Mouse (Mus musculus) kidney, adult 2 months (tissue): Measurements from ENCODE around the gene Hspa1a. TPM values are rescaled to one million over a fixed set of nuclear protein-coding genes. Genes with fewer than 3 reads are reported as not detected.
"Not testable (repeated sequence)": the region's sequence is repeated elsewhere in the genome, so short reads cannot be mapped to it uniquely, and the experiment has no call there.

Source experiments
- DNase-seq: peaks from one replicate; pipeline ENCODE4 v3.0.0; 2021
- H3K27ac ChIP-seq: fragments of 200-500 bp; 2 replicates; pipeline ENCODE4 v1.5.1; 2012; ENCODE audit warnings: low read depth, low read length, control low read depth, inconsistent platforms; ENCODE audit not compliant: insufficient read depth
- H3K27me3 ChIP-seq: fragments of 200-500 bp; replicated peaks from 2 replicates; pipeline ENCODE4 v1.6.1; 2012; ENCODE audit warnings: mild to moderate bottlenecking, moderate library complexity, low read length, inconsistent platforms; ENCODE audit not compliant: control insufficient read depth, insufficient read depth
- H3K36me3 ChIP-seq: fragments of 200-500 bp; 2 replicates; pipeline ENCODE4 v1.6.1; 2012; ENCODE audit warnings: mild to moderate bottlenecking, moderate library complexity, low read length, inconsistent platforms; ENCODE audit not compliant: control insufficient read depth, insufficient read depth
- H3K4me1 ChIP-seq: fragments of 200-500 bp; 2 replicates; pipeline ENCODE4 v1.6.1; 2011; ENCODE audit warnings: low read length; ENCODE audit not compliant: control insufficient read depth, insufficient read depth
- H3K4me3 ChIP-seq: fragments of 200-500 bp; 2 replicates; pipeline ENCODE4 v1.5.1; 2011; ENCODE audit warnings: mild to moderate bottlenecking, low read depth, low read length, control low read depth; ENCODE audit not compliant: insufficient read depth
- CTCF ChIP-seq: fragments of 200-500 bp; conservative IDR thresholded peaks from 2 replicates; pipeline ENCODE4 v1.5.1; 2011; ENCODE audit warnings: low read depth, mild to moderate bottlenecking, control low read depth, low read length, moderate library complexity, mixed read lengths; ENCODE audit not compliant: insufficient read depth, insufficient read length
- POLR2A ChIP-seq: fragments of 200-500 bp; IDR thresholded peaks from one replicate; pipeline ENCODE4 v1.6.1; 2011; ENCODE audit warnings: low read depth, low read length, control low read depth
- WGBS: fragments of 180-500 bp; shearing (Covaris S2); methylation state at CpG from one replicate; pipeline ENCODE4 v1.1.7; 2018; 5-methylcytosine and 5-hydroxymethylcytosine counted together
- polyA plus RNA-seq: library from polyadenylated mRNA; depleted of rRNA; stranded (reverse); fragments of >200 nt; gene quantifications from 2 replicates; pipeline ENCODE4 v1.2.3, GENCODE M21; 2012; rRNA removed

Hspa1a gene
- polyA plus RNA-seq, result 23.4 and 31.5 TPM in 2 replicates

DNA sequence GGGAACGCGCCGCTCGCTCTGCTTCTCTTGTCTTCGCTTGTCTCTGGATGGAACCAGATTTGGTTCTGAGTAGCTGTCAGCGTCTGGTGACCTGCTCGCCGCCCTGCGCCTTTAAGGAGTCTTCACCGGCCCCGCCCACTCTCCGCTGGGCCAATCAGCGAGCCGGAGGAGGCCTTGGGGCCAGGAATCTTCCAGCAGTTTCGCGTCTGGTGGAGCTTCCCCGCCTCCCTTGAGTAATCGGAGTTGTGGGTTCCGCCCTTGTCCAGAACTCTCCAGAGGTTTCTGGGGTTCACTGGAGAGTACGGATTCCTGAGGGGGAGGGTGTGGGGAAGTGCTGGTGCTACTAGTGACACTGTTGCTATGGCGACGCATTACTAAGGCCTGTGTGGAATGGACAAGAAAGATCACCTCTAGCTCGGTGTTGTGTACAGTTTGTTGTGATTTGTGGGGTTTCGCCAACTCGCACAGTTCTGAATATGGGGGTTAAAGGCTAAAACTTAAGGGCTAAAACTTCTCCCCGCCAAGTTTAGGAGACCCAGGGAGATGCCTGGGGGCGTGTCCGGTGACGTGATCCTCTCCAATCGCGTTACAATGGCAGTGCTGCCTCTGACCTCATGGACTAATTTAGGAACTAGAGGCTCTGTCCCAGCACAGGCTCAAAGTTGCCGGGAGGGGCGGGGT lies at the start of gene Hspa1a, which contains the start of gene Hspa1l:
TSS of gene Hspa1a (minus strand) at position 88 of the 681 bp plus-strand sequence.
TSS of gene Hspa1l (plus strand) at position 635 of the 681 bp plus-strand sequence.
- WGBS, result under 1% methylated on average over 33 of the region's 33 CpGs
- H3K27me3 ChIP-seq, H3K4me1 ChIP-seq, H3K36me3 ChIP-seq: not testable (repeated sequence)
- peak within 1 kb of the TSS; percentile 74 for H3K27ac ChIP-seq
- peak within 1 kb of the TSS; percentile 32 for H3K4me3 ChIP-seq
- peak; percentile 82 for TF ChIP-seq POLR2A
- DNase-seq, result peak; percentile 97

DNA sequence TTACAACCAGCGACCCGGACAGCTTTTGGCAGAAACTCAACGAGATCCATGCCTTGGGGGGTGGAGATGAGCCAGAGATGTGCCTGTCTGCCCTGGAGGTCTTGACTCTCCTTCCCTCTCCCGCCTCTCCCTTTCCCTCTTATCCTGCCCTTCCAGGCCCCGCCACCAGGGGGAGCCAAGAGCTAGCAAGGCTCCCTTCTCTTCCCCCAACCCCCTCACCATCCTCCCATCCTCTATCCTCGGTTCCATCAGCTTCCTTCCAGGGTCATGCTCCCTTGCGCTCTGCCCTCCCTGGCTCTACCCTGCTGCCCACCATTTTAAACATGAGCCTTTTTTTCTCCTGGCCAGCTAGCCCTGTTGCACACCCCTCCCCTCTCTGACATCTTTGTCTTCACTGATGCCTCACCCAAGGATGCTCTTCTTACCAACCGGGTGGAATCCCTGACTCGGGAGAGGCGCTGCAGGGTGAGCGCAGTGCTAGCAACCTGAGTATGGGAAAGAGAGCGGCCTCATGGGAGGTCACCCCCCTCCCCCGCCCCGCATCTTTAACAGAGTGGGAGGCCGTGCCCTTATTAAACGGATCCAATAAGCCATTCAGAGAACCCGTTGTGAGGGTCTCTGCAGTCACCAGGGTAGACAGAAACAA lies 49.3 kb upstream of the Hspa1a start:
- Histone ChIP-seq H3K4me1 (no peaks in the 10 kb centered on the region), H3K36me3 (no peaks in the 10 kb centered on the region), H3K27me3 (no peaks in the 10 kb centered on the region), H3K4me3 (no peak overlapping the region), H3K27ac (peak overlapping the region; percentile 86; the same call in 1 of the 2 replicates)
- DNase-seq, result peak; percentile 87
- TF ChIP-seq CTCF (peak; percentile 95), POLR2A (no peak)
- WGBS, result 13% methylated on average over 17 of the region's 17 CpGs

- TF ChIP-seq POLR2A (no peak), CTCF (no peak)
- 91% methylated on average over 8 of the region's 8 CpGs for WGBS
- Histone ChIP-seq H3K27me3 (no peaks in the 10 kb centered on the region), H3K4me3 (no peak overlapping the region), H3K4me1 (no peaks in the 10 kb centered on the region), H3K36me3 (no peaks in the 10 kb centered on the region), H3K27ac (no peak overlapping the region)
- no peak for DNase-seq
These were observed 48.6 kb upstream of the Hspa1a start for GRCm38 (mm10) chr17:35020551-35020950.

- WGBS, result 85% methylated on average over 11 of the region's 11 CpGs
- no peaks in the 10 kb centered on the region for H3K36me3 ChIP-seq
- TF ChIP-seq POLR2A (no peak), CTCF (no peak)
These were observed 47.9 kb upstream of the Hspa1a start for GRCm38 (mm10) chr17:35019894-35020293.

DNA sequence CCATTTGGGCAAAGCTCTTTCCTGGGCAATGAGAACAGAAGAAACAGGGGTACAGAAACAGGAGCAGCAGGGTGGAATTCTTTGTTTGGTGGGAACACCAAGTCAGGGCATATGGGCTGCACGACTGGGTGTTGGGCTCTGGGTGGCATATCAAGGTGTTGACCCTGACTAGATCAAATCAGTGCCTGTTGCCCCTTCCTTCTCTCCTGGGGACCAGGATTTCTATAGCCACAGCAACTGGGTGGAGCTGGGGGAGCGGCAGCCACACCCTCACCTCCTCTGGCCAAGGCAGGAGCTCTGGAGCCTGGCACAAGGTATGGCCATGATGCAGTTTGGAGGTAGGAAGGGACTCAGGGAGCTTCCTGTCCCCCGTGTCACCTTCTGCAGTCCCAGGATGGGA lies 46.2 kb upstream of the Hspa1a start:
- no peaks in the 10 kb centered on the region for H3K4me1 ChIP-seq
- H3K27ac ChIP-seq, result no peak overlapping the region
- TF ChIP-seq POLR2A, result no peak
- TF ChIP-seq CTCF, result no peak
- 92% methylated on average over 3 of the region's 3 CpGs for WGBS
- no peak overlapping the region for H3K4me3 ChIP-seq
- H3K27me3 ChIP-seq, result no peaks in the 10 kb centered on the region
- H3K36me3 ChIP-seq, result no peaks in the 10 kb centered on the region
- no peak for DNase-seq

More at GRCm38 (mm10) chr17:35019894-35020293, 47.9 kb upstream of the Hspa1a start:
- Histone ChIP-seq H3K4me3 (no peak overlapping the region), H3K27ac (no peak overlapping the region), H3K4me1 (no peaks in the 10 kb centered on the region), H3K27me3 (no peaks in the 10 kb centered on the region)
- DNase-seq, result no peak

DNA sequence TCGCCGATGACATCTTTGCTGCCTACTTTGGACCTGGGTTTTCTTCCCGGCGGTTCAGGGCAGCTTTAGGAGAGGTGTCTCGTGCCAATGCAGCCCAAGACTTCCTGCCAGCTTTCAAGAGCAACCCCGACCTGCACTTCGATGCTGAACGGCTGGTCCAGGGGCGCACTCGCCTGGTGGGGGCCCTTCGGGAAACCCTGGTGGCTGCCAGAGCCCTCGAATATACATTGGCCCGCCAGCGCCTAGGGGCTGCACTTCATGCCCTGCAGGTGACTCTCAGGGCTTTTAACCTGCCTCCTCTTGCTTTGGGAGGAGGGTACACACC lies 45.7 kb upstream of the Hspa1a start:
- no peak overlapping the region for H3K27ac ChIP-seq
- 76% methylated on average over 14 of the region's 14 CpGs for WGBS
- no peak overlapping the region for H3K4me3 ChIP-seq
- no peaks in the 10 kb centered on the region for H3K36me3 ChIP-seq
- H3K27me3 ChIP-seq, result no peaks in the 10 kb centered on the region
- DNase-seq, result no peak
- H3K4me1 ChIP-seq, result no peaks in the 10 kb centered on the region
- TF ChIP-seq CTCF, result no peak
- TF ChIP-seq POLR2A, result no peak

DNA sequence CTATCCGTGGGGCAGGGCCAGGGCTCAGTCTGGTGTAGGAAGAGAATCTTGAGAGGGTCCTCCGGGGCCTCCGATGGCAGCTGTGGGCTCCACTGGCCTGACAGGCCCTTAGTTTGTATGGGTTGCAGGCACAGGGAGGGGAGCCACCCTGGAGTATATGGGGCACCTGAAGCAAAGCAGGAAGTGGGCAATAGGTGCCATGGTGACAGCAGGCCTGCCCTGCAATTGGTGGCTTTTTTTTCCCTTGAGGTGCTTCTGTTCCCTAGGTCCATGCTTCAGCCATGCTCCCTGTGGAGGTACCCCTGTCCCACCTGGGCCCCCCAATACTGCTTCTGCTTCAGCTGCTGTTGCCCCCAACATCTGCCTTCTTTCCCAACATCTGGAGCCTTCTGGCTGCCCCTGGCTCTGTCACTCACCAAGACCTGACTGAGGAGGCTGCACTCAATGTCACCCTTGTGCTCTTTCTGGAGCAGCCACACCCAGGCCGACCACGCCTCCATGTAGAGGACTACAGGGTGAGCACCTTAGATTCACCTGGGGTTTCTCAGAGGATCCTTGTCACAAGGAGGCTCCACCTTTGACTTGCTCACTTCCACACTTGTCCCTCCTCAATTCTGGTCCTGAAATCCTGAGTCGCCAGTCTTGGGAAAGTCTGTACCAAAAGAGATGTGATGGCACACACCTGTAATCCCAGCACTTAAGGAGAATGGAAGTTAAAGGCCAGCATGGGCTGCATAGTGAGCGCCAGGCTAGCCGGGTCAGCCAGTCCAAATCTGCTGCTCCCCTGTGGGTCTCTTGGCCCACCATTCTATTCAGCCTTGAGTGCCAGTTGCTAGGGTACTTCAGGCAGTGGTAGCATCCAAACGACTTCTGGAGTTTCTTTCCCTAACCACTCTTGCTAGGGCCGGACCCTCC lies 45.1 kb upstream of the Hspa1a start:
- Histone ChIP-seq H3K4me3 (no peak overlapping the region), H3K27ac (no peak overlapping the region), H3K36me3 (no peaks in the 10 kb centered on the region), H3K4me1 (no peaks in the 10 kb centered on the region), H3K27me3 (no peaks in the 10 kb centered on the region)
- no peak for TF ChIP-seq POLR2A
- no peak for TF ChIP-seq CTCF
- no peak for DNase-seq
- WGBS, result 79% methylated on average over 10 of the region's 10 CpGs
